Mouse (Mus musculus) midbrain, embryonic 11.5 days (tissue): ENCODE results near the gene Map4k4. TPM values are rescaled to one million over a fixed set of nuclear protein-coding genes. Genes with fewer than 3 reads are reported as not detected.
A peak's percentile ranks its signal among the peaks of the same experiment; 100 is the strongest.

Experiments
- ATAC-seq: fragments of 200-750 bp; cut with Nextera tagmentation; 2 replicates; pipeline ENCODE4 v1.8.0; 2017; ENCODE audit warnings: moderate TSS enrichment, moderate library complexity; ENCODE audit not compliant: low FRiP score
- DNase-seq: peaks from one replicate; pipeline ENCODE4 v3.0.0; 2015; ENCODE audit warnings: low spot score; ENCODE audit errors: missing footprints
- H3K27ac ChIP-seq: fragments of 300-500 bp; sonication (generic); 2 replicates; pipeline ENCODE4 v1.5.1; 2014; ENCODE audit warnings: low read depth, low read length
- H3K27me3 ChIP-seq: fragments of 300-500 bp; sonication (generic); 2 replicates; pipeline ENCODE4 v1.6.1; 2014; ENCODE audit warnings: mild to moderate bottlenecking, low read length, moderate library complexity, mixed read lengths; ENCODE audit not compliant: control insufficient read depth, insufficient read depth
- H3K36me3 ChIP-seq: fragments of 300-500 bp; sonication (generic); 2 replicates; pipeline ENCODE4 v1.6.1; 2014; ENCODE audit warnings: mild to moderate bottlenecking, low read length, moderate library complexity, mixed read lengths; ENCODE audit not compliant: control insufficient read depth, insufficient read depth
- H3K4me1 ChIP-seq: fragments of 300-500 bp; sonication (generic); 2 replicates; pipeline ENCODE4 v1.6.1; 2014; ENCODE audit warnings: low read length; ENCODE audit not compliant: control insufficient read depth, insufficient read depth
- H3K4me2 ChIP-seq: fragments of 300-500 bp; sonication (generic); 2 replicates; pipeline ENCODE4 v1.6.1; 2014; ENCODE audit warnings: mild to moderate bottlenecking, moderate library complexity
- H3K4me3 ChIP-seq: fragments of 300-500 bp; sonication (generic); 2 replicates; pipeline ENCODE4 v1.5.1; 2014; ENCODE audit warnings: low read depth, low read length
- H3K9ac ChIP-seq: fragments of 300-500 bp; sonication (generic); 2 replicates; pipeline ENCODE4 v1.6.1; 2014; ENCODE audit warnings: low read length
- H3K9me3 ChIP-seq: fragments of 300-500 bp; sonication (generic); 2 replicates; pipeline ENCODE4 v1.6.1; 2016; ENCODE audit warnings: low read length; ENCODE audit not compliant: control insufficient read depth
- WGBS: fragments of 180-500 bp; shearing (Covaris S2); extraction: QIAGEN DNeasy Blood & Tissue Kit; methylation state at CpG from one replicate; pipeline ENCODE4 v1.1.7; 2014; 5-methylcytosine and 5-hydroxymethylcytosine counted together
- polyA plus RNA-seq: library from polyadenylated mRNA; unstranded; fragments of >200 nt; fragmentation: Nextera tagmentation; extraction: Ambion mirVana; gene quantifications from 2 replicates; pipeline ENCODE4 v1.2.1, GENCODE M21; 2014

Map4k4 gene
- polyA plus RNA-seq, 1 experiment from 2014 or later = 33.7 TPM

DNA sequence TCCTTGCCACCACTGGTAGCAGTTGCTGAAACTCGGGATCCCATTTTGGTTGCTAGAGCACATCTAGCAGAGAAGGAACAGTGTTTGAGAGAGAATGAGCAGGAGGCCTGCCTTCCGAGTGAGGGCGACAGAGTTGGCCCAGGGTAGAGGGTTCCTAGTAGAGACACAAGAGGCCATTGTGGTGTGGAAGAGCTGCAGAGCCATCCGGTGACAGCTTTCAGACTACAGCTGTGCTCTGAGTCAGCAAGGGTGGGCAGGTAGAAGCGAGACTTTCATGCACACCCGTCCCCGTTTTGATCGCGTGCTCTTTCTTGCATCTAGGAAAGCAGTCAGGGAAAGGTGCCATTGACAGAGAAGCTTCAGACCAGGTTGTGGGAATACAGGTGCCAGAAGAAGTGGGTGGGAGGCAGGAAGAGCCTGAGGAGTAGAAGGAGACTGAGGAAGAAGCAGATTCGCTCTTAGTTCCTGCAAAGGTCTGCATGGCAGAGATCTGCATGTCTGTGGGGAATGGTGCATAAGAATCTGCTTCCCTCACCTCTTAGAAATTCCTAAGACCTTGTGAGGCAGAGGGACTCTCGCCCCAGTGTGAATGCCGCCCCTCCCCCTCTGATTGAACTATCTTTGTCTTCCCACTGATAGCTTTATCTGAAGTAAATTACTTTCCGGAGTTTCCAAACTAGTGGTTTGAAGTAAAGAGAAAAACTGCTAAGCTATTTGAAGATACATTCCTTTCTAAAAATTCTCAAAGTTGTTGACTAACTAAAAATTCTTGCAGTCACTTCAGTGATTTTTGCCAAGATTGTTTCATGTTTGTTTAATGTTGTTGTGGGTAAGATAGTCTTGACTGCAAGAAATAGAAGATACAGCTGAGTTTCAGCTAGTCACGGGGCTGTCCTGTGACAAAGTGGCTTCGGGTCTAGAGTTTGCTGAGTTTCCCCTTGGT lies 23.0 kb downstream of the Map4k4 start:
- no peak overlapping the region; the same call in 1 of the 2 replicates for H3K27ac ChIP-seq
- ATAC-seq (no peak), DNase-seq (no peak)
- H3K4me3 ChIP-seq = no peak overlapping the region
- H3K9ac ChIP-seq = no peak overlapping the region
- peaks cover 14% of the 10 kb centered on the region for H3K4me1 ChIP-seq
- H3K27me3 ChIP-seq = no peaks in the 10 kb centered on the region
- no peaks in the 10 kb centered on the region for H3K9me3 ChIP-seq
- 26% methylated on average over 15 of the region's 15 CpGs for WGBS
- H3K4me2 ChIP-seq = no peak overlapping the region
- H3K36me3 ChIP-seq = no peaks in the 10 kb centered on the region

DNA sequence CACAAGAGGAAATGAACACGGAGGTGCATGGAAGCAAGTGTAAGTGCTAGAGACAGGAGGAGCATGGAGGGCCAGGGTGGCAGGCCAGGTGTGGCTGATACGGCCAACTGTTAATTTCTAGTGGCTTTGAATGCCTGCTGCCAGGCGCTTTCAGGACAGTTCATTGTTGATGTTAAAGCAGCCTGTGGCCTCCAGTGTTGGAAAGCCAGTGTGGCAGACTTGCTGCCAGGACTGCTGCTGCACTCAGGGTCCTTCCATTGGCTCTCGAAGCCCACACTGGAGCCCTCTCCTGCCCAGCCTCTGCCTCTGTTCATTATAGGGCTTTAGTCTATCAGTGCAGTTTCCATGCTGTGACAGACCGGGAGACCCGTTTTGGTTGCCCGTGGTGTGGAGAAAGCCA lies 30.3 kb downstream of the Map4k4 start:
- Histone ChIP-seq H3K36me3 (peaks cover 2% of the 10 kb centered on the region; the same call in 1 of the 2 replicates), H3K4me3 (no peak overlapping the region), H3K9me3 (no peaks in the 10 kb centered on the region), H3K27me3 (no peaks in the 10 kb centered on the region), H3K27ac (no peak overlapping the region), H3K9ac (no peak overlapping the region), H3K4me2 (no peak overlapping the region), H3K4me1 (peaks cover 33% of the 10 kb centered on the region)
- DNase-seq (no peak), ATAC-seq (no peak)
- 66% methylated on average over 7 of the region's 7 CpGs for WGBS

DNA sequence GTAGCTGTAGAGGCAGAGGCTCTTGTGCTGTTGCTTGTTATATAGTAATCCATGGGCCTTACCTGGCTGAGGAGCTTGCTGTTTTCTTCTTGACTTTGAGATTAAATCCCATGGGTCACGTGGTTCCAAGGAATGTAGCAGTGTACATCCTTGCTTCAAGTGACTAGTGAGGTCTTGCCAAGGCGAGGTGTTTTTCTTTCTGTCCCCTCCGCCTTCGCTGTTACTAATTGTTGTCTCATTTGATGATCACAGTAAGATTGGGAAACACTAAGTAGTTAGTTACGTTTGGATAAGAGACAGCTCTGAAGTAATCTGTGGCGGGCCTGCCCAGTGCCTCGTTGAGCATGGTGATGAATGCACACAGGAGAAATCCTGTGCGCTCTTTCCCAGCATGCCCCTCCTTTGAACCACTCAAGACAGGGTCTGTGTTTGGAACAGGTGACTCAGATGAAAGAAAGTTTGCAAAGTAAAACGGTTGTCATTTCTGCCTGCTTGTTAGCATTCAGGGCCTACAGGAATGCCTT lies 31.6 kb downstream of the Map4k4 start:
- H3K36me3 ChIP-seq = peaks cover 2% of the 10 kb centered on the region; the same call in 1 of the 2 replicates
- H3K4me3 ChIP-seq = no peak overlapping the region
- ATAC-seq (no peak), DNase-seq (no peak)
- H3K4me2 ChIP-seq = no peak overlapping the region
- H3K9ac ChIP-seq = no peak overlapping the region
- 69% methylated on average over 9 of the region's 9 CpGs for WGBS
- no peak overlapping the region for H3K27ac ChIP-seq
- peaks cover 42% of the 10 kb centered on the region for H3K4me1 ChIP-seq
- H3K9me3 ChIP-seq = no peaks in the 10 kb centered on the region
- H3K27me3 ChIP-seq = no peaks in the 10 kb centered on the region

DNA sequence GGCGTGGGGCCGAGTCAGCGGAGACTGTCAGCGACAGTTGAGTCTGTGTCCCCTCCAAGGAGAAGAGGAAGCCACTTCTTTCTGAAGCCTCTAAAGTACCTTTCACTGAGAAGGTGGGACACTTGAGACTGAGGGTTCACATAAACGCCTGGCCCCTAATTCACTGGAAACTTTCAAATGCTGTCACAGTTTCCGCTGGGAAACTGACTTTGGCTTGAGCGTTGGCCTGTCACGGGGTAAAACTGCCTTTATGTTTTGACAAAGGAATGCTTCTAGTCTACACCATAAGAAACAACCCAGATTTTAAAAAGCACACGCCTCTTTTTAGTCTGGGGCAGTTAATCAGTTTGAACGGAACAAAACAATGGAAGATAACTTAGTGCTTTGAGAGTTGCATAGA lies 32.2 kb downstream of the Map4k4 start:
- H3K27ac ChIP-seq = no peak overlapping the region
- ATAC-seq = no peak
- H3K4me1 ChIP-seq = peaks cover 46% of the 10 kb centered on the region
- H3K9me3 ChIP-seq = no peaks in the 10 kb centered on the region
- no peak overlapping the region for H3K4me3 ChIP-seq
- no peak overlapping the region for H3K9ac ChIP-seq
- peaks cover 2% of the 10 kb centered on the region; the same call in 1 of the 2 replicates for H3K36me3 ChIP-seq
- WGBS = 76% methylated on average over 10 of the region's 10 CpGs
- no peaks in the 10 kb centered on the region for H3K27me3 ChIP-seq
- no peak for DNase-seq
- no peak overlapping the region for H3K4me2 ChIP-seq

DNA sequence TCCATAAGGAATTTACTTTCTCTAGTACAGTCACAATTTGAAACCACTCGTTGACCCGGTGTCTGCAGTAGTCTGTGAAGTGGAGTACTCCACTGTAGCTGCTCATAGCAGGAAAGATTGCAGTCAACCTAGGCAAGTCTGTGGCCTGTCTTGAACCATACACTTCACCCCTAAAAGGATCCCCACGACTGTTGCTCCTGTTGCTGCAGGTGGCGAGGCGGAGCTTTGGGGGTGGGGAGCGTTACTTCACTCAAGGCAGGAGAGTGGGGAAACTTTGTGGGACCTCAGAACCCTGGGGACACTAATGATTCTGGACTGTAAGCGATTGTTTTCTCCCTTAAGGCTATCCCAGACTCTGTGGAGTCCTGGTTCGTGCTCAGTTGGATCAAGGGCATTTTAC lies 34.2 kb downstream of the Map4k4 start:
- peaks cover 2% of the 10 kb centered on the region; the same call in 1 of the 2 replicates for H3K36me3 ChIP-seq
- H3K4me2 ChIP-seq = 0 out of 2 replicates have a peak overlapping the region, but pooled peaks have one; percentile 38
- no peaks in the 10 kb centered on the region for H3K9me3 ChIP-seq
- DNase-seq (no peak), ATAC-seq (no peak)
- peaks cover 53% of the 10 kb centered on the region for H3K4me1 ChIP-seq
- no peak overlapping the region for H3K27ac ChIP-seq
- 28% methylated on average over 8 of the region's 8 CpGs for WGBS
- H3K27me3 ChIP-seq = no peaks in the 10 kb centered on the region
- 0 out of 2 replicates have a peak overlapping the region, but pooled peaks have one; percentile 10 for H3K9ac ChIP-seq
- H3K4me3 ChIP-seq = no peak overlapping the region

DNA sequence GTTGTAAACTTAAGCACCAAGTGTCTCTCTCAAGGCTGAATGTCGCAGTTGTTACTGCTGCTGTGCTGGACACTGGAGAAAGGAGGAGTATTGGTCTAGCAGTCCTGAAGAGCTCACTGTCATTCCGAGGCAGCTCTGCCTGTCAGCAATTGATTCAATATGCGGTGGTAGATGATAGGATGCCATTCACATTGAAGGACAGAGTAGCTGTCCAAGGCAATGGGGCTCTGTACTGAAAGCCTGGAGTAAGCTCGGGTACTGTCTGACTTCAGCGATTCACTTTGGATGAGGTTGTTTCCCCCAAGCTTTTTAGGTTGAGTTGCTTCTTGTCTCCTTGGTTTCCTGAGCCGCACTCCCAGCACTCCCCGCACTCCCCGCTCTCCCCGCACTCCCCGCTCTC lies 34.9 kb downstream of the Map4k4 start:
- WGBS = under 1% methylated on average over 10 of the region's 10 CpGs

DNA sequence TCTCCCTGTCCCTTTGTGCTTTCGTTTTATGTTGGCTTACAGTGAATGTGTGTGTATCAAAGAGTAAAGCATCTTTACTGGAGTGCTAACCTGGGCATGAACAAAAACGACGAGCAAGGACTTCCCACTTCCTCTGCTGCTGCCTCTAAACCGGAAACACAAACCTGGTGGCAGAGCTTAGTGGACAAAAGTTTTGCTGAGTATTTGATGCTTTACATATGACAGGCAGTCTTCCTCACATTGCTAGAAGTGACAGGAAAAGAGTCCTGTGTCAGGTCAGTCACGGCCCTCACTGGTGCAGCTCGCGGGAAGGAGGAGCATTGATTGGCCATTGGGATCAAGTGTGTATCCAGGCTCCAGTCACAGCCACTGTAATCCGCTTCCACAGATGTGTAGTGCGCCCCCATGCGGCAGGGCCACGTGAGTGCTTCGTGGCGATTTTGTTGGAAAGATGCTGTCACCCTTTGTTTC lies 35.7 kb downstream of the Map4k4 start:
- Histone ChIP-seq H3K4me2 (peak overlapping the region; percentile 38), H3K36me3 (peaks cover 2% of the 10 kb centered on the region; the same call in 1 of the 2 replicates), H3K27me3 (no peaks in the 10 kb centered on the region), H3K4me3 (peak overlapping the region; percentile 19), H3K27ac (no peak overlapping the region), H3K4me1 (peaks cover 55% of the 10 kb centered on the region), H3K9me3 (no peaks in the 10 kb centered on the region), H3K9ac (no peak overlapping the region)
- DNase-seq (peak; percentile 97), ATAC-seq (peak; percentile 76)
- WGBS = 1% methylated on average over 13 of the region's 13 CpGs

More for the DNA sequence above, 34.9 kb downstream of the Map4k4 start:
- no peak for ATAC-seq
- no peaks in the 10 kb centered on the region for H3K27me3 ChIP-seq
- H3K36me3 ChIP-seq = peaks cover 2% of the 10 kb centered on the region; the same call in 1 of the 2 replicates
- peaks cover 56% of the 10 kb centered on the region for H3K4me1 ChIP-seq
- H3K9ac ChIP-seq = no peak overlapping the region
- no peaks in the 10 kb centered on the region for H3K9me3 ChIP-seq
- H3K4me2 ChIP-seq = peak overlapping the region; percentile 38
- peak overlapping the region; percentile 19 for H3K4me3 ChIP-seq
- no peak overlapping the region for H3K27ac ChIP-seq
- peak; percentile 90 for DNase-seq

DNA sequence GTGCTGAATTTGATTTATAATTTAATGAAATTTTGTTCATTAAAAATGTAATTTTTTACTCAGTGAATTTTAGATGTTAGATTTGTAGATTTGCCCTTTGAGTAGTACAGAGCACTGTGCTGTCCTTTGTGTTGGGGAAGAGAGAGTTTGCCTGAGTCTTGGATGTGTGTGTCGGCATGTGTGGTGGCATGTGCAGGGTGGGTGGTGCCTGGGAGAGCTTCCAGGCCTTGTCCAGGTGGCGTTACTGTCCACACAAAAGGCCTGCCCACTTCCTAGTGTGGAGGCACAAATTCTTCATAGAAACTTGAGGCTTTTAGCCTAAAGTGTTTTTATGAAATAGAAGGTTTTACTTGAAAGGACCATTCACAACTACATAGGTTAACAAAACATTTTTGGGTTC lies 36.2 kb downstream of the Map4k4 start:
- WGBS = 70% methylated on average over 2 of the region's 2 CpGs
- peaks cover 2% of the 10 kb centered on the region; the same call in 1 of the 2 replicates for H3K36me3 ChIP-seq
- no peak for ATAC-seq
- H3K4me1 ChIP-seq = peaks cover 58% of the 10 kb centered on the region
- H3K27ac ChIP-seq = no peak overlapping the region
- H3K4me2 ChIP-seq = no peak overlapping the region
- H3K27me3 ChIP-seq = no peaks in the 10 kb centered on the region
- no peak for DNase-seq
- no peaks in the 10 kb centered on the region for H3K9me3 ChIP-seq
- no peak overlapping the region for H3K9ac ChIP-seq
- H3K4me3 ChIP-seq = no peak overlapping the region

DNA sequence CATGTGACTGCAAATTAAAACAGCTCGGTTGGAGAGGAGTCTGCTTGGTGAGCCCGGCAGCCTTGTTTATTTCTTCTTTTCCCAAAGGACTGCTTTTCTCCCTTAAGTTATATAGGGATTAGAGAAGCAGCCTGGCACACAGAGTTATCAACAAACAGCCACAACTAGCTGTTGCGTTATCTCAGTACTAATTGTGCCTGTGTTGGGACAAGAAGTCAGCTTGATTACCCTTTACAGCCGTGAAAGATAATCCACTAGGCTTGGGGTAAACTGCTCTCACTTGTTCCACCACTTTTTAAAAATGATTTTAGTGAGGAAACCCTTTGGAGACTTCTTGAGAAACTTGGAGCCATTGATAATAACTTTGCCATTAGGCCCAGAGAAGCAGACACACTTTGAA lies 36.9 kb downstream of the Map4k4 start:
- ATAC-seq (no peak), DNase-seq (no peak)
- WGBS = 60% methylated on average over 4 of the region's 4 CpGs

More for the DNA sequence above, 36.9 kb downstream of the Map4k4 start:
- no peaks in the 10 kb centered on the region for H3K9me3 ChIP-seq
- peaks cover 2% of the 10 kb centered on the region; the same call in 1 of the 2 replicates for H3K36me3 ChIP-seq
- no peak overlapping the region for H3K4me3 ChIP-seq
- H3K27ac ChIP-seq = no peak overlapping the region
- no peak overlapping the region for H3K9ac ChIP-seq
- H3K27me3 ChIP-seq = no peaks in the 10 kb centered on the region
- no peak overlapping the region for H3K4me2 ChIP-seq
- peaks cover 60% of the 10 kb centered on the region for H3K4me1 ChIP-seq
